Mouse (Mus musculus): ENCODE data around the gene Myh6. TPM values are rescaled to one million over a fixed set of nuclear protein-coding genes. Genes with fewer than 3 reads are reported as not detected.
"Not testable (repeated sequence)": the region's sequence is repeated elsewhere in the genome, so short reads cannot be mapped to it uniquely, and the experiment has no call there.

Myh6 gene
- polyA plus RNA-seq, 1 experiment from 2014 or later = 0.99 TPM

DNA sequence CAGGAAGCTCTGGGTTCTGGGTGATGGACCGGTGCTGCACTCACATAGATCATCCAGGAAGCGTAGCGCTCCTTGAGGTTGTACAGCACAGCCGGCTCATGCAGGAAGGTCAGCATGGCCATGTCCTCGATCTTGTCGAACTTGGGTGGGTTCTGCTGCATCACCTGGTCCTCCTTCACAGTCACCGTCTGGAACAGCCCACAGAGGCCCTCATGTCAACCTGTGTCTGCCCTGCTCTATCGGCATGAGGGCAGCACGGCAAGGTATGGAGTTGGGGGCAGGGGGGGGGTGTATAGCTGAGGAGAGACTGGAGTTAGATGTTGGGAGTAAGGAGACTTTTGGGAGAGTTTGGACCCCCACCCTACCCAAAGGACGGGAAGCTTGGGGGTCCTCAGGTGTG lies 25.5 kb upstream of the Myh6 start:
- peaks cover 4% of the 10 kb centered on the region; the same call in 1 of the 2 replicates for H3K27me3 ChIP-seq
- H3K4me2 ChIP-seq (replicated peaks) = no peak overlapping the region
- no peak overlapping the region for H3K27ac ChIP-seq (replicated peaks)
- H3K9ac ChIP-seq (replicated peaks) = no peak overlapping the region
- ATAC-seq (ENCODE audit: low FRiP score, low read depth) = no peak
- H3K4me1 ChIP-seq = peaks cover 34% of the 10 kb centered on the region
- no peak overlapping the region for H3K4me3 ChIP-seq
- 92% methylated on average over 10 of the region's 10 CpGs for WGBS
- no peaks in the 10 kb centered on the region for H3K9me3 ChIP-seq
- H3K36me3 ChIP-seq = no peaks in the 10 kb centered on the region

DNA sequence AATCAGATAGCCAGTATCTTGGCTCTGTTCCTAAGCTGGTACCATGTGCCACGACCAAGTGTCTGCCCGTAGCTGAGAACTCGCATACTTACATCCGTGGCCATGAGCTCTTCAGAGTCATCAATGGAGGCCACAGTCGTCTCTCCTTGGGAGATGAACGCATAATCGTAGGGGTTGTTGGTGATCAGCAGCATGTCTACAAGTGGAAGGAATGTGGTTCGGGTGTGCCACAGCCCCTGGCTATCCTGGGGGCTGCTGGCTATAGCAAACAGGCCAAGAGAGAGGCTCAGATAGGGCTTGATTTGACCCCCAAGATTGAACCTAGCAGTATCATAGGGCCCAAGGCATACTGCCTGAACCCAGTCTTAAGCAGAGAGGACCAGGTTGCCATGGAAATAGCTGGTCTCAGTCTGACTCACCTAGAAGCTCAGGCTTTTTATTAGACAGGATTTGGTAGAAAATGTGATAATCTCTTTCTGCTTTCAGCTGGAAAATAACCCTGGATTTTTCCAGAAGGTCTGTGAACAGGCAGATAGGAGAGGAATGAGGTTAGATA lies 23.2 kb upstream of the Myh6 start:
- Histone ChIP-seq H3K9ac (replicated peaks) (no peak overlapping the region), H3K4me2 (replicated peaks) (no peak overlapping the region), H3K36me3 (no peaks in the 10 kb centered on the region), H3K27me3 (peaks cover 4% of the 10 kb centered on the region; the same call in 1 of the 2 replicates), H3K27ac (replicated peaks) (no peak overlapping the region), H3K4me3 (no peak overlapping the region), H3K4me1 (peaks cover 12% of the 10 kb centered on the region), H3K9me3 (no peaks in the 10 kb centered on the region)
- 89% methylated on average over 8 of the region's 8 CpGs for WGBS
- no peak for ATAC-seq (ENCODE audit: low FRiP score, low read depth)

DNA sequence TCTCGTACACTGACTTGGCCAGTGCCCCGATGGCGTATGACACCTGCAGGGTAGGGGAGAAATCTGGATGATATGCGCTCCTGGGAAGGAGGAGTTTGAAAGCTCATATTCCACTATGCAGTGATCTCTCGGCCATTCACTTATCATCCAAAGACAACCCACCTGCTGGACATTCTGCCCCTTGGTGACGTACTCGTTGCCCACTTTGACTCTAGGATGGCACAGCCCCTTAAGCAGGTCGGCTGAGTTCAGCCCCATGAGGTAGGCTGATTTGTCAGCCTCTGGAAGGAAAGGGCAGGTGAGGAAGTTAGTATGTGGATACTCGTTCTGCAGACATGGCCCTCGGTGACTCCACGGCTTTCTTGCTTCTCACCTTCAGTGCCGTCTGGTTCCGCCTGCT lies 22.2 kb upstream of the Myh6 start:
- 94% methylated on average over 13 of the region's 13 CpGs for WGBS
- ATAC-seq (ENCODE audit: low FRiP score, low read depth) = no peak

DNA sequence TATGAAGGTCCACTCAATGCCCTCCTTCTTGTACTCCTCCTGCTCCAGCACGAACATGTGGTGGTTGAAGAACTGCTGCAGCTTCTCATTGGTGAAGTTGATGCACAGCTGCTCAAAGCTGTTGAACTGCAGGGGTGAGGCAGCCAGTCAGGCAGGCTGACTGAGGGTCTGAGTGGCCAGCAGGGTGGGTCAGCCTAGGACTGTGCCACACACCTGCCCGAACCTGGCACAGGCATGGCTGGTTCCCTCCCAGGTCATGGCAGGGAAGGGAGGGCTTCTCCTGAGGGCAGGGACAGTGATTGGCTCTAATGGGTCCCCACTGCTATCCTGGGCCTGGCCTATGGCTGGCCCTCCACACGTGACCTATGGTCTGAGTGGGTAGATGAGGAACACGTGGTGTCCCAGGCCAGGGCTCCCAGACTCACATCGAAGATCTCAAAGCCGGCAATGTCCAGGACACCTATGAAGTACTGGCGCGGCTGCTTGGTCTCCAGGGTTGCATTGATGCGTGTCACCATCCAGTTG lies 21.7 kb upstream of the Myh6 start:
- H3K27ac ChIP-seq (replicated peaks); H3K4me2 ChIP-seq (replicated peaks); H3K4me1 ChIP-seq; H3K27me3 ChIP-seq; H3K9ac ChIP-seq (replicated peaks); H3K9me3 ChIP-seq; ATAC-seq (ENCODE audit: low FRiP score, low read depth); H3K36me3 ChIP-seq; H3K4me3 ChIP-seq: not testable (repeated sequence)
- WGBS = 91% methylated on average over 9 of the region's 9 CpGs

More for the DNA sequence above, 22.2 kb upstream of the Myh6 start:
- Histone ChIP-seq H3K27me3 (peaks cover 4% of the 10 kb centered on the region; the same call in 1 of the 2 replicates), H3K9me3 (no peaks in the 10 kb centered on the region), H3K4me2 (replicated peaks) (no peak overlapping the region), H3K9ac (replicated peaks) (no peak overlapping the region), H3K36me3 (no peaks in the 10 kb centered on the region), H3K27ac (replicated peaks) (no peak overlapping the region), H3K4me1 (peaks cover 1% of the 10 kb centered on the region; the same call in 1 of the 2 replicates), H3K4me3 (no peak overlapping the region)

DNA sequence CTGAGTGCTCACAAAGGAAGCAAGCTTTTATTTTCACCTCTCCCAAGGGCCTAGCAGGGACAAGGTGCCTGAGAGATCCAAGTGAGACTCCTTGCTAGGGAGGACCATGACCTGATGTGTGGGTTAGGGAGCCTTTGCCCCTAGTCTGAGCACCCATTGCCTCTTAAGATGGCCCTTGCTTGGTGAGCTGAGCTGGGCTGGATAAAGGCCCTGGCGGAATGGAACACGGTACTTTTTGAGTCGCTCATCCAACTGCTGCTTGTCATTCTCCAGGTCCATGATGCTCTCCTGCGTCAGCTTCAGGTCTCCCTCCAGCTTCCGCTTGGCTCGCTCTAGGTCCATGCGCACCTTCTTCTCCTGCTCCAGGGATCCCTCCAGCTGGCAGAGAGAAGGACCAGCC lies 15.2 kb upstream of the Myh6 start:
- H3K4me3 ChIP-seq = no peak overlapping the region
- 92% methylated on average over 7 of the region's 7 CpGs for WGBS
- no peak overlapping the region for H3K9ac ChIP-seq (replicated peaks)
- H3K9me3 ChIP-seq = no peaks in the 10 kb centered on the region
- no peak overlapping the region for H3K4me2 ChIP-seq (replicated peaks)
- H3K4me1 ChIP-seq = no peaks in the 10 kb centered on the region
- H3K27me3 ChIP-seq = no peaks in the 10 kb centered on the region; the same call in 1 of the 2 replicates
- H3K36me3 ChIP-seq = no peaks in the 10 kb centered on the region
- H3K27ac ChIP-seq (replicated peaks) = no peak overlapping the region
- ATAC-seq (ENCODE audit: low FRiP score, low read depth) = no peak

DNA sequence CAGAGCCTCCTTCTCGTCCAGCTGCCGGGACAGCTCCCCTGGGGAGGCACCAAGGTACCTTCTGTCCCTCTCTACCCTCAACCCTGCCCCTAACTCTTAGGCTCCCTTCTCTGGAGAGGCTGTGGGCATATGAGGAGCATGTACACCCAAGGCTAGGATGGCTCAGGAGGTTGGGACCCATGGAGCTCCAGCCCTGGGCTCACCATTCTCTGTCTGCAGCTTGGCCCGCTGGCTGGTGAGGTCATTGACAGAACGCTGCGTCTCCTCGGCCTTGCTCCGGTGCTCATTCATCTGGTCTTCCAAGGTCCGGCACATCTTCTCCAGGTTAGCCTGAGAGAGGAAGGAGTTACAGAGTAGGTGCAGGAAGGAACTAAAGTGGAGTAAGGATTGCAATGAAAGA lies 11.9 kb upstream of the Myh6 start:
- no peaks in the 10 kb centered on the region for H3K36me3 ChIP-seq
- WGBS = 95% methylated on average over 8 of the region's 8 CpGs
- H3K4me2 ChIP-seq (replicated peaks) = no peak overlapping the region
- no peak overlapping the region for H3K4me3 ChIP-seq
- no peak for ATAC-seq (ENCODE audit: low FRiP score, low read depth)
- H3K9me3 ChIP-seq = no peaks in the 10 kb centered on the region
- H3K9ac ChIP-seq (replicated peaks) = no peak overlapping the region
- H3K27me3 ChIP-seq = 0 out of 2 replicates have a peak, but pooled peaks cover 4% of the 10 kb centered on the region
- H3K27ac ChIP-seq (replicated peaks) = no peak overlapping the region
- H3K4me1 ChIP-seq = peaks cover 10% of the 10 kb centered on the region

DNA sequence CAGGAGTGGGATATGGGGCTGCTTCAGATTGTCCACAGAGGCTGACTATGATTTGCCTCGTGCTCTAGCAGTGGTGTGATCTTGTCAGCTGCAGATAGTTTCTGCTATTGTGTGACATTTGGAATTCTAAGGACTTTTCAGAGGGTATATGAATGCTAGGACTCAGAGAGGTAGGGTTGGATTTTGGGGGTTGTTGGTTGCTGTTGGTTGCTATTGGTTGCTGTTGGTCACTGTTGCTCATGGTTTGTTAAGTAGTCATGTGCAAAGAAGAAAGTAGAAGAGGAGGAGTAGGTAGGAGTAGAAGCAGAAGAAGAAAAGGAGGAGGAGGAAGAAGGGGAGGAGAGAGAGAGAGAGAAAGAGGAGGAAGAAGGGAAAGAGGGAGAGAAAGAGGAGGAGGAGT lies 9.9 kb upstream of the Myh6 start, which contains the start of gene Gm17428:
TSS of gene Gm17428 (plus strand) at position 301 of the 400 bp plus-strand sequence.
- 59% methylated on average over 1 of the region's 1 CpGs for WGBS
- Histone ChIP-seq H3K4me1 (peaks cover 10% of the 10 kb centered on the region), H3K36me3 (no peaks in the 10 kb centered on the region), H3K27ac (replicated peaks) (no peak within 1 kb of the TSS), H3K27me3 (0 out of 2 replicates have a peak, but pooled peaks cover 4% of the 10 kb centered on the region), H3K4me3 (no peak within 1 kb of the TSS), H3K9ac (replicated peaks) (no peak within 1 kb of the TSS), H3K9me3 (no peaks in the 10 kb centered on the region), H3K4me2 (replicated peaks) (no peak within 1 kb of the TSS)
- ATAC-seq (ENCODE audit: low FRiP score, low read depth) = no peak

DNA sequence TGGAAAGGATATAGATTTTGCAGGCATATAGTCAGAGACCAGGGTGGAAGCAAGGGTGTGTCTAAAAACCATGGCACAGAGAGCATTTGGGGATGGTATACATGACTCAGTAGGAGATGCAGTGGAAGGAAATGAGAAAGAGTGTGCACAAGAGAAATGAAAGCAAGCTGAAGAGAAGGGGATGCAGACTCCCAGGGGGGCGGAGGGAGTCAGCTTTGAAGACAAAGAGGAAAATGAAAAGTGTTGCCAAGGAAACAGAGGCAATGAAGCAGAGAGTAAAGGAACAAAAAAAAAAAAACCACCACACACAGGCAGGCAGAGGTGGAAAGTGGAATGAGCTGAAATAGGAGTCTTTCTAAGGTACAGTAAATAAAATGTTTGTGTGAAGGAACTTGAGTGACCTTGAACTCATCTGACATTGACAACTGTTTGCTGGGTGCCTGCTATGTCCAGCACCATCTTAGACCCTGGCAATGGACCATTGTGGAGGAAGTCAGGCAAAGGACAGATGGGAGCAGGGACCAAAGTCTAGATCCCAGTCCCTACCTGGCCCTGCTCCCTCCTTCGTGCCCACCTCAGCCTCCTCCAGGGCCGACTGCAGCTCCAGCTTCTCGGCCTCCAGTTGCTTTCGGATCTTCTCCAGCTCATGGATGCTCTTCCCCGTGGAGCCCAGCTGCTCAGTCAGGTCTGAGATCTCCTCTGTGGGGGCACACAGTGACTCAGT lies 7.5 kb upstream of the Myh6 start:
- H3K4me2 ChIP-seq (replicated peaks) = no peak overlapping the region
- no peak for ATAC-seq (ENCODE audit: low FRiP score, low read depth)
- no peak overlapping the region for H3K9ac ChIP-seq (replicated peaks)
- 78% methylated on average over 6 of the region's 6 CpGs for WGBS
- H3K9me3 ChIP-seq = no peaks in the 10 kb centered on the region
- 0 out of 2 replicates have a peak, but pooled peaks cover 4% of the 10 kb centered on the region for H3K27me3 ChIP-seq
- H3K27ac ChIP-seq (replicated peaks) = no peak overlapping the region
- H3K4me3 ChIP-seq = no peak overlapping the region
- no peaks in the 10 kb centered on the region for H3K36me3 ChIP-seq
- H3K4me1 ChIP-seq = peaks cover 10% of the 10 kb centered on the region

DNA sequence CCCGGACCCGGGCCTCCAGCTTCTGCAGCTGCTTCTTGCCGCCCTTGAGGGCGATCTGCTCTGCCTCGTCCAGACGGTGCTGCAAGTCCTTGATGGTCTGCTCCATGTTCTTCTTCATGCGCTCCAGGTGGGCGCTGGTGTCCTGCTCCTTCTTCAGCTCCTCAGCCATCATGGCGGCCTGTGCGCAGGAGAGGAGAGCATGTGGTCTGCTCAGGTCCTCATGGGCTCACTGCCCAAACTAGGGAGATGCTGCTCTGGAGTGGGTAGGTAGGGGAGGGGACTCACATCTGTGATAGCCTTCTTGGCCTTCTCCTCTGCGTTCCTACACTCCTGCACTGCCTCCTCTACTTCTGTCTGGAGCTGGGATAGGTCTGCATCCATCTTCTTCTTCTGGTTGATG lies 6.1 kb upstream of the Myh6 start:
- not testable (repeated sequence) for H3K27me3 ChIP-seq; H3K27ac ChIP-seq (replicated peaks); H3K9me3 ChIP-seq; H3K4me1 ChIP-seq; H3K4me3 ChIP-seq; H3K4me2 ChIP-seq (replicated peaks); H3K36me3 ChIP-seq; H3K9ac ChIP-seq (replicated peaks); ATAC-seq (ENCODE audit: low FRiP score, low read depth)
- WGBS = 96% methylated on average over 11 of the region's 11 CpGs

DNA sequence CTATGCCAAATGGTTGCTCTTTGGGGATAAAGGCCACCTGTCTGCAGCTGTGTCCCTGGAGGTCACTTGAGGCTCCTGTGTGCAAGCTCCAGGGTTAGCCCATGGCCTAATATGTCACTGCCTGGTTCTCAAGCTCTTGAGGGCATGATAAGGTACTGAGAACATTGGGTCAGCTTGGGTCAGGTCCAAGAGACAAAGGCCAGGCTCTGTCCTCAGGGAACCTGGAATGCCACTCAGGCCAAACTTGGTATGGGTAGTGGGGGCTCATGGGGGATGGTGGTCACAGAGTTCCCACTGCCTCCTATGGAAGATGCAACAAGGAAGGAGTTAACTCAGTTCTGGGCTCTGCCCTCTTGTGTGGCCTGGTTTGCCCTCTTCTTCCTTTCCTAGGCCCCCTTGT lies 1.6 kb upstream of the Myh6 start:
- Histone ChIP-seq H3K27ac (replicated peaks) (no peak overlapping the region), H3K4me2 (replicated peaks) (no peak overlapping the region), H3K4me3 (no peak overlapping the region), H3K4me1 (no peaks in the 10 kb centered on the region), H3K27me3 (no peaks in the 10 kb centered on the region), H3K9ac (replicated peaks) (no peak overlapping the region), H3K36me3 (no peaks in the 10 kb centered on the region), H3K9me3 (no peaks in the 10 kb centered on the region)
- no peak for ATAC-seq (ENCODE audit: low FRiP score, low read depth)

DNA sequence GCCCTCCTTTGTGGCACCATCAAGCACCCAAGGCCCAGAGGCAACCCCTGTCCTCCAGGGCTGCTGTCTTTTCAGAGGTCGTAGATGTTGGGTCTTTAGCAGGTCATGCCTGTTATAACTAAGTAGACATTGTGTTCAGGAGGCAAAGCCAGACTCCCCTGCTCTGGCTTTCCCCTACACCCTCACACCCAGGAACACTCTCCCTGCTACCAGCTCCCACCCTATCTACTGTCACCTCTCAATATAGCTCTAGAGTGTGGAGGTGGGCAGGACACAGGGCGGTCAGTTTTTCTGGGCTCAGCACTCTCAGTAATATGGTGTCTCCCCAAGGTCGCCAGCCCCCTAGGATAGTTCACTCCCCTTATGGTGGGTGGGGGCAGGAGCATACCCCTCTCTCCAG lies 1.1 kb upstream of the Myh6 start:
- WGBS = 93% methylated on average over 3 of the region's 3 CpGs
- no peak overlapping the region for H3K9ac ChIP-seq (replicated peaks)
- no peaks in the 10 kb centered on the region for H3K36me3 ChIP-seq
- no peaks in the 10 kb centered on the region for H3K9me3 ChIP-seq
- no peaks in the 10 kb centered on the region for H3K27me3 ChIP-seq
- H3K4me1 ChIP-seq = no peaks in the 10 kb centered on the region
- H3K4me2 ChIP-seq (replicated peaks) = no peak overlapping the region
- no peak for ATAC-seq (ENCODE audit: low FRiP score, low read depth)
- no peak overlapping the region for H3K4me3 ChIP-seq
- H3K27ac ChIP-seq (replicated peaks) = no peak overlapping the region

DNA sequence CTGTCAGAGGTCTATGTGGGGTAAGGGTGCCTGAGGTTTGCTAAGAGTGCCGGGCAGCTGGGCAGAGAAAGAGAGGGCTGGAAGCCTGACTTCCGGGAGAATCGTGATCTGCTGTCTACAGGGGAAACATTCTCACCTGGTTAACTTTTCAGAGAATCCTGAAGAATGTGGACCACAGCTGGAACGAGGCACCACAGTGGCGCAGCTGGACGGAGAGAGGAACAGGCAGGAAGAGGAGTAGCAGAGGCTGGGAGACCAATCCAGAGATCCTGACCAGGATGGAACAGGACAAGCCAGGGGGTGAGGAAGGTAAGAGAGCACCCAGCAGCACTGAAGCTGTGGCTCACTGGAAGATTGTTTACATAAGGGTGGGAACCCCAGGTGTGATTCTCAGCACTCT lies 1.1 kb downstream of the Myh6 start:
- H3K4me1 ChIP-seq = no peaks in the 10 kb centered on the region
- no peaks in the 10 kb centered on the region for H3K27me3 ChIP-seq
- H3K27ac ChIP-seq (replicated peaks) = no peak overlapping the region
- ATAC-seq (ENCODE audit: low FRiP score, low read depth) = no peak
- H3K36me3 ChIP-seq = no peaks in the 10 kb centered on the region
- no peaks in the 10 kb centered on the region for H3K9me3 ChIP-seq
- H3K4me3 ChIP-seq = no peak overlapping the region
- H3K9ac ChIP-seq (replicated peaks) = no peak overlapping the region
- H3K4me2 ChIP-seq (replicated peaks) = no peak overlapping the region
- 76% methylated on average over 6 of the region's 6 CpGs for WGBS
